Mouse (Mus musculus) embryonic facial prominence, embryonic 11.5 days (tissue): ENCODE measurements around the gene Sema4f. TPM values are rescaled to one million over a fixed set of nuclear protein-coding genes. Genes with fewer than 3 reads are reported as not detected.

ENCODE experiments used
- ATAC-seq: fragments of 200-750 bp; cut with Nextera tagmentation; replicated peaks from 2 replicates; pipeline ENCODE4 v1.8.0; 2017; ENCODE audit warnings: low read depth; ENCODE audit not compliant: insufficient number of reproducible peaks, low FRiP score, low TSS enrichment
- DNase-seq: peaks from one replicate; pipeline ENCODE4 v3.0.0-alpha.2; 2015; ENCODE audit warnings: low spot score
- H3K27ac ChIP-seq: fragments of 300-500 bp; sonication (generic); replicated peaks from 2 replicates; pipeline ENCODE4 v1.5.1; 2014; ENCODE audit warnings: mild to moderate bottlenecking, low read depth, low read length, control low read depth
- H3K27me3 ChIP-seq: fragments of 300-500 bp; sonication (generic); 2 replicates; pipeline ENCODE4 v1.6.1; 2014; ENCODE audit warnings: mild to moderate bottlenecking, low read length, moderate library complexity, mixed read lengths; ENCODE audit not compliant: control insufficient read depth, insufficient read depth
- H3K36me3 ChIP-seq: fragments of 300-500 bp; sonication (generic); replicated peaks from 2 replicates; pipeline ENCODE4 v1.6.1; 2014; ENCODE audit warnings: low read depth, mild to moderate bottlenecking, low read length, moderate library complexity, mixed read lengths; ENCODE audit not compliant: control insufficient read depth, insufficient read depth
- H3K4me1 ChIP-seq: fragments of 300-500 bp; sonication (generic); 2 replicates; pipeline ENCODE4 v1.6.1; 2014; ENCODE audit warnings: low read length, mixed read lengths; ENCODE audit not compliant: control insufficient read depth, insufficient read depth
- H3K4me2 ChIP-seq: fragments of 300-500 bp; sonication (generic); 2 replicates; pipeline ENCODE4 v1.6.1; 2014; ENCODE audit warnings: low read depth, mild to moderate bottlenecking, control low read depth, low read length, moderate library complexity
- H3K4me3 ChIP-seq: fragments of 300-500 bp; sonication (generic); 2 replicates; pipeline ENCODE4 v1.5.1; 2014; ENCODE audit warnings: low read depth, low read length, control low read depth
- H3K9ac ChIP-seq: fragments of 300-500 bp; sonication (generic); replicated peaks from 2 replicates; pipeline ENCODE4 v1.6.1; 2014; ENCODE audit warnings: mild to moderate bottlenecking, control low read depth, low read length
- H3K9me3 ChIP-seq: fragments of 300-500 bp; sonication (generic); replicated peaks from 2 replicates; pipeline ENCODE4 v1.6.1; 2016; ENCODE audit warnings: mild to moderate bottlenecking, low read length, inconsistent platforms, mixed read lengths; ENCODE audit not compliant: control insufficient read depth
- WGBS: fragments of 180-500 bp; shearing (Covaris S2); extraction: QIAGEN DNeasy Blood & Tissue Kit; methylation state at CpG from one replicate; pipeline ENCODE4 v1.1.7; 2014; 5-methylcytosine and 5-hydroxymethylcytosine counted together
- polyA plus RNA-seq: library from polyadenylated mRNA; unstranded; fragments of >200 nt; fragmentation: Nextera tagmentation; extraction: Ambion mirVana; gene quantifications from 2 replicates; pipeline ENCODE4 v1.2.1, GENCODE M21; 2014

Gene Sema4f
- polyA plus RNA-seq: 0.97 and 1.3 TPM in 2 replicates

GRCm38 (mm10) chr6:82939167-82939912 lies at the start of gene Sema4f:
Sema4f (minus strand) TSS chr6:82939769.
- ATAC-seq (peak; percentile 97), DNase-seq (peak; percentile 89)
- Histone ChIP-seq H3K27ac (no peak within 1 kb of the TSS), H3K4me1 (0 out of 2 replicates have a peak, but pooled peaks cover 4% of the 10 kb centered on the region), H3K9me3 (no peaks in the 10 kb centered on the region), H3K36me3 (no peaks in the 10 kb centered on the region), H3K9ac (peak within 1 kb of the TSS; percentile 76), H3K27me3 (peaks cover 8% of the 10 kb centered on the region), H3K4me2 (peak within 1 kb of the TSS; percentile 87), H3K4me3 (peak within 1 kb of the TSS; percentile 54)
- 2% methylated on average over 44 of the region's 44 CpGs for WGBS

GRCm38 (mm10) chr6:82987411-82987971 lies 47.9 kb upstream of the Sema4f start:
- Histone ChIP-seq H3K9me3 (no peaks in the 10 kb centered on the region), H3K36me3 (no peaks in the 10 kb centered on the region), H3K4me1 (no peaks in the 10 kb centered on the region; the same call in 1 of the 2 replicates), H3K27me3 (no peaks in the 10 kb centered on the region), H3K4me3 (no peak overlapping the region), H3K9ac (no peak overlapping the region), H3K4me2 (no peak overlapping the region), H3K27ac (peak overlapping the region; percentile 66)
- DNase-seq: peak; percentile 91
- peak; percentile 90 for ATAC-seq
- WGBS: 17% methylated on average over 9 of the region's 9 CpGs

GRCm38 (mm10) chr6:82971031-82971430 lies 31.5 kb upstream of the Sema4f start:
- peak; percentile 75; the same call in 1 of the 2 replicates for ATAC-seq
- no peak overlapping the region for H3K27ac ChIP-seq

GRCm38 (mm10) chr6:82969249-82970084 lies 29.9 kb upstream of the Sema4f start:
- no peak overlapping the region for H3K4me3 ChIP-seq
- ATAC-seq: no peak

More at GRCm38 (mm10) chr6:82971031-82971430, 31.5 kb upstream of the Sema4f start:
- Histone ChIP-seq H3K9me3 (no peaks in the 10 kb centered on the region), H3K9ac (no peak overlapping the region), H3K4me1 (no peaks in the 10 kb centered on the region), H3K36me3 (no peaks in the 10 kb centered on the region), H3K4me2 (no peak overlapping the region), H3K4me3 (no peak overlapping the region), H3K27me3 (no peaks in the 10 kb centered on the region)
- DNase-seq: peak; percentile 85
- 15% methylated on average over 5 of the region's 5 CpGs for WGBS

GRCm38 (mm10) chr6:82961664-82962063 lies 22.1 kb upstream of the Sema4f start:
- no peak for DNase-seq
- H3K9me3 ChIP-seq: no peaks in the 10 kb centered on the region
- no peaks in the 10 kb centered on the region for H3K27me3 ChIP-seq
- WGBS: 75% methylated on average over 1 of the region's 1 CpGs
- H3K4me3 ChIP-seq: no peak overlapping the region
- H3K4me2 ChIP-seq: no peak overlapping the region
- H3K4me1 ChIP-seq: no peaks in the 10 kb centered on the region
- no peak overlapping the region for H3K27ac ChIP-seq
- no peak overlapping the region for H3K9ac ChIP-seq
- no peak for ATAC-seq
- no peaks in the 10 kb centered on the region for H3K36me3 ChIP-seq

More at GRCm38 (mm10) chr6:82969249-82970084, 29.9 kb upstream of the Sema4f start:
- DNase-seq: no peak
- Histone ChIP-seq H3K36me3 (no peaks in the 10 kb centered on the region), H3K27me3 (no peaks in the 10 kb centered on the region), H3K27ac (no peak overlapping the region), H3K4me1 (no peaks in the 10 kb centered on the region), H3K9me3 (no peaks in the 10 kb centered on the region), H3K9ac (no peak overlapping the region), H3K4me2 (no peak overlapping the region)
- WGBS: 76% methylated on average over 6 of the region's 6 CpGs

- no peaks in the 10 kb centered on the region for H3K4me1 ChIP-seq
- WGBS: 58% methylated on average over 4 of the region's 4 CpGs
These were observed 17.1 kb upstream of the Sema4f start for GRCm38 (mm10) chr6:82956553-82957251.

GRCm38 (mm10) chr6:82946651-82947050 lies 7.1 kb upstream of the Sema4f start, which contains the start of gene M1ap:
M1ap (plus strand) TSS chr6:82946902.
- no peak within 1 kb of the TSS for H3K4me3 ChIP-seq
- ATAC-seq (no peak), DNase-seq (no peak)
- H3K9me3 ChIP-seq: no peaks in the 10 kb centered on the region
- no peak within 1 kb of the TSS for H3K4me2 ChIP-seq
- H3K27ac ChIP-seq: no peak within 1 kb of the TSS
- no peak within 1 kb of the TSS for H3K9ac ChIP-seq
- H3K36me3 ChIP-seq: no peaks in the 10 kb centered on the region
- 61% methylated on average over 14 of the region's 14 CpGs for WGBS
- no peaks in the 10 kb centered on the region for H3K4me1 ChIP-seq
- H3K27me3 ChIP-seq: no peaks in the 10 kb centered on the region

More at GRCm38 (mm10) chr6:82956553-82957251, 17.1 kb upstream of the Sema4f start:
- Histone ChIP-seq H3K4me3 (no peak overlapping the region), H3K27me3 (no peaks in the 10 kb centered on the region), H3K4me2 (no peak overlapping the region), H3K36me3 (no peaks in the 10 kb centered on the region), H3K9me3 (no peaks in the 10 kb centered on the region), H3K9ac (no peak overlapping the region), H3K27ac (no peak overlapping the region; the same call in 1 of the 2 replicates)
- DNase-seq (peak; percentile 45), ATAC-seq (no peak)
